Mouse (Mus musculus) bone marrow, adult 2 months (tissue): ENCODE data around the gene Rpl9. TPM values are rescaled to one million over a fixed set of nuclear protein-coding genes. Genes with fewer than 3 reads are reported as not detected.

Experiments used
- H3K27ac ChIP-seq: fragments of 200-500 bp; 2 replicates; pipeline ENCODE4 v1.5.1; 2012; ENCODE audit warnings: low read depth, mild to moderate bottlenecking, control low read depth, inconsistent platforms, low read length; ENCODE audit not compliant: control insufficient read depth, poor library complexity, insufficient read depth
- H3K4me1 ChIP-seq: fragments of 200-500 bp; 2 replicates; pipeline ENCODE4 v1.6.1; 2011; ENCODE audit warnings: low read length; ENCODE audit not compliant: control insufficient read depth, insufficient read depth
- H3K4me3 ChIP-seq: fragments of 200-500 bp; replicated peaks from 2 replicates; pipeline ENCODE3; 2011; ENCODE audit warnings: mild to moderate bottlenecking, low read depth, low read length, control low read depth; ENCODE audit not compliant: control insufficient read depth
- CTCF ChIP-seq: fragments of 200-500 bp; IDR thresholded peaks from 2 replicates; pipeline ENCODE4 v1.5.1; 2011; ENCODE audit warnings: low read length, control low read depth; ENCODE audit not compliant: control insufficient read depth, insufficient read depth
- POLR2A ChIP-seq: fragments of 200-500 bp; IDR thresholded peaks from 2 replicates; pipeline ENCODE4 v1.6.1; 2011; ENCODE audit warnings: low read depth, mild to moderate bottlenecking, control low read depth, low read length, borderline replicate concordance; ENCODE audit not compliant: control insufficient read depth
- WGBS: fragments of 180-500 bp; shearing (Covaris S2); methylation state at CpG from one replicate; pipeline ENCODE4 v1.1.7; 2018; 5-methylcytosine and 5-hydroxymethylcytosine counted together
- polyA plus RNA-seq: library from polyadenylated mRNA; stranded (reverse); fragments of >200 nt; gene quantifications from 2 replicates; pipeline ENCODE4 v1.2.4, GENCODE M21; 2011; ENCODE audit warnings: low replicate concordance; ENCODE audit not compliant: missing spikeins, insufficient read depth, insufficient read length

Rpl9 gene
- polyA plus RNA-seq, 1 experiment = 324 TPM

DNA sequence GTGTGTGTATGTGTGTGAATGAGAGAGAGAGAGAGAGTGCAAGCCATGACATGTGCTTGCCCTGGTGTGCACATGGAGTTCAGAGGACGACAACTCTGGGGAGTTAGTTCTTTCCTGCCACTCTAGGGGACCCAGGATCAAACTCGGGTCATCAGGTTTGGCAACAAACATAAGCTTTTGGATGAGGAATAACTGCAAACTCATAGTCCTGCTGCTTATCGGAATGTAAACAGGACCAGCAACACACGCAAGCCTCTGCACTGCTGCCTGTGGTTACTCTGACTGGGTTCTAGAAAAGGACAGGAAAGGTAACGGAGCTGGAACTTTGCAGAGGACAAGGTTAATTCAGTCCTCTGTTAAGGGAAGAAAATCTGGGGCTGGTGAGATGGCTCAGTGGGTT lies 34.0 kb upstream of the Rpl9 start:
- no peak for TF ChIP-seq POLR2A
- no peak overlapping the region for H3K27ac ChIP-seq
- WGBS = 88% methylated on average over 5 of the region's 5 CpGs

GRCm38 (mm10) chr5:65424215-65424614 lies 33.0 kb upstream of the Rpl9 start:
- TF ChIP-seq POLR2A (no peak), CTCF (no peak)
- Histone ChIP-seq H3K27ac (no peak overlapping the region), H3K4me3 (no peak overlapping the region), H3K4me1 (no peaks in the 10 kb centered on the region; the same call in 1 of the 2 replicates)
- 72% methylated on average over 6 of the region's 6 CpGs for WGBS

More for the DNA sequence above, 34.0 kb upstream of the Rpl9 start:
- H3K4me3 ChIP-seq = no peak overlapping the region
- H3K4me1 ChIP-seq = no peaks in the 10 kb centered on the region; the same call in 1 of the 2 replicates

DNA sequence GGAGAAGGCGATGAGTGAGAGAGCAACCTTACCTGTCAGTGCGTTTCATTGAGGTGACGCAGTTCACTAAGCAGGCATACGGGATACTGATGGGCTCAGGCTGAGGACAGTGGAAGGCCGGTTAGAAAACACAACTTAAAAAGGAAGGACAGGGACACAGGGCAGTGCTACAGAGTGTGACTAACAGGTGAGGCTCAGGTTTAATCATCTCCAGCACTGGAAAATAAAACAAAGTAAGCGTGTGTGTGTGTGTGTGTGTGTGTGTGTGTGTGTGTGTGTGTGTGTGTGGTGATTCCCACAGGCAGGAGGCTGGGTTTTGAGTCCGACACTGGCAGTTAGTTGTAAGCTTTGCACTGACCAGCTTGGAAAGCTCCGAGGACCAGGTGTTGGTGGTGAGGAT lies 31.6 kb upstream of the Rpl9 start:
- Histone ChIP-seq H3K27ac (no peak overlapping the region), H3K4me1 (no peaks in the 10 kb centered on the region; the same call in 1 of the 2 replicates), H3K4me3 (no peak overlapping the region)
- no peak for TF ChIP-seq CTCF
- TF ChIP-seq POLR2A = no peak
- 87% methylated on average over 8 of the region's 8 CpGs for WGBS

GRCm38 (mm10) chr5:65420822-65421221 lies 29.6 kb upstream of the Rpl9 start:
- Histone ChIP-seq H3K27ac (no peak overlapping the region), H3K4me3 (no peak overlapping the region), H3K4me1 (no peaks in the 10 kb centered on the region; the same call in 1 of the 2 replicates)
- WGBS = 61% methylated on average over 6 of the region's 6 CpGs
- TF ChIP-seq POLR2A (no peak), CTCF (no peak)

- no peak overlapping the region for H3K27ac ChIP-seq
- H3K4me1 ChIP-seq = no peaks in the 10 kb centered on the region; the same call in 1 of the 2 replicates
- H3K4me3 ChIP-seq = no peak overlapping the region
- 90% methylated on average over 10 of the region's 10 CpGs for WGBS
- no peak for TF ChIP-seq CTCF
- no peak for TF ChIP-seq POLR2A
Observed at GRCm38 (mm10) chr5:65419136-65419535, 27.9 kb upstream of the Rpl9 start.

GRCm38 (mm10) chr5:65415653-65416458 lies 24.6 kb upstream of the Rpl9 start:
- H3K27ac ChIP-seq = no peak overlapping the region
- 73% methylated on average over 26 of the region's 26 CpGs for WGBS
- H3K4me3 ChIP-seq = no peak overlapping the region
- no peaks in the 10 kb centered on the region; the same call in 1 of the 2 replicates for H3K4me1 ChIP-seq
- TF ChIP-seq CTCF = no peak
- TF ChIP-seq POLR2A = no peak

- no peak overlapping the region for H3K27ac ChIP-seq
- WGBS = 94% methylated on average over 12 of the region's 12 CpGs
- H3K4me3 ChIP-seq = no peak overlapping the region
- H3K4me1 ChIP-seq = no peaks in the 10 kb centered on the region
- TF ChIP-seq CTCF (no peak), POLR2A (no peak)
Observed at GRCm38 (mm10) chr5:65407989-65408388, 16.7 kb upstream of the Rpl9 start.

DNA sequence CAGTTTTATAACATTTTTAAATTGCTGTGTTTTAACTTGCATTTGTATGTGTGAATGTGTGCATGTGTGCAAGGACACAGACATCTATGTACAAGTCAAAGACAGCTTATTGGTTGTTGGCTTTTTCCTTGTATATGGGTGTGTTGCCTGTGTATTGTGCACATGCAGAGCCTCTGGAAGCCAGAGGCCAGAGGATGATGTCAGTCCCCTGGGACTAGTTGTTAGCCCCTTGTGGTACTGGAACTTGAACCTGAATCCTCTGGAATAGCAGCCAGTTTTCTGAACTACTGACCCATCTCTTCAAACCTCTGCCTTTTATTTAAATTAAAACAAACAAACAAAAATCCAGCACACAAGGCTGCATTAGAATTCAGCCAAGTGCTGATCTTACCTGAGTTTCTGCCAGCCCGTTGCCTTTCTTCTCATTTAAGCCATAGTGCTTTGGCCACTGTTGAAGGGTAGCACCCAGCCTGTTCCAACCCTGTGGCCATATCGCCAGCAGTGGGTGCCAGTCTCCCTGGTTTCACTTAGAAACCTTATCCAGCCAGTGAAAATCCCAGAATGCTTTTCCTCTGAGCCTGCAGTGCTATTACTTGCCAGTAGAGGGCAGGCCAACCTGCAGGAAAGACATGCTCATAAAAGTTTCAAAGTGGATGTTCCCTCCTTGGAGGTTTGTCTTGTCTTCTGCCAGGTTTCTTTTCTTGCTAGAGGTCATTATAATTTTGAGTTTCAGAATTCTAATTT lies 10.2 kb upstream of the Rpl9 start:
- WGBS = 18% methylated on average over 2 of the region's 2 CpGs
- no peak overlapping the region for H3K4me3 ChIP-seq
- H3K27ac ChIP-seq = no peak overlapping the region
- TF ChIP-seq POLR2A (no peak), CTCF (peak; percentile 72)
- H3K4me1 ChIP-seq = no peaks in the 10 kb centered on the region
